Mouse (Mus musculus): ENCODE results near the gene Alox12. TPM values are rescaled to one million over a fixed set of nuclear protein-coding genes. Genes with fewer than 3 reads are reported as not detected.

The Alox12 gene
- total RNA-seq (2012; rRNA removed) (not detected in 2 replicates), polyA plus RNA-seq (2012; ENCODE audit: insufficient read depth in 1 of 2, insufficient read length in 2 of 2, low read depth in 1 of 2, low replicate concordance in 2 of 2, missing spikeins in 1 of 2) (under 1 TPM in 1 of 2 experiments, not detected in 1; 0.03 TPM)

DNA sequence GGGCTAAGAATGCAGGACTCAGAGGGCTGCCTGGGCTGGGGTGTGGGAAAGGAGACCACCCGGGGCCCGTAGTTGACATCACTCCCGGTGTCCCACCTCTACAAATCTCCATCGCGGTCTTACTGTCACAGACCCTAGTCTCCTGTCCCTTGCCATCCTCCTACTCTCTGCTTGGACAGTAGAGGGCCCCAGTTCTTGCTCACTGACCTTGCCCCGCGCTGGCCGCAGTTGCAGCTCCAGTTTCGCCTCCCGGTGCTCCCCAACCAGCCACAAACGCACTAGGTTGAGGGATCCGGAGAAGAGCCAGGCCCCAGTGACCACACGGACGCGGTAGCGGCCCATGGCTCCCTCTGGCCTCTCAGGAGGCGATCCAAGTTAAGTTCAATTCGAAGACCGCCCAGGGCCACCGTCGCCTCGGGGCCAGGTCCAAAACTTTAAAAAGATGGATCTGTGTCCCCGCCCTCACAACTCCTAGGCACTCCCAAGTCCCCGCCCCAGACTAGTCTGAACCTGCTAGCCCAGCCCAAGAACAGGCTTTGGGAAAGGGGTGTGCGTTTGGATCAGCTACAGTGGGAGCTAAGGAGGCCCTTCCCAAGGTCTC lies at the start of gene Alox12:
TSS of gene Alox12 (minus strand) at position 423 of the 601 bp plus-strand sequence.
- H3K36me3 ChIP-seq (ENCODE audit: control insufficient read depth in 1 of 2, insufficient read depth in 2 of 2, low read length in 2 of 2) = no peaks in the 10 kb centered on the region
- H3K4me3 ChIP-seq (ENCODE audit: control insufficient read depth in 1 of 2, insufficient read depth in 1 of 2, low read depth in 2 of 2, low read length in 2 of 2) = no peak within 1 kb of the TSS
- H3K27me3 ChIP-seq (ENCODE audit: control insufficient read depth in 1 of 2, insufficient read depth in 2 of 2, low read length in 2 of 2) = peaks cover 9 to 11% of the 10 kb centered on the region in 2 experiments
- 0 out of 6 replicates have a peak, but pooled peaks of 1 of the 3 experiments have one; percentile 4 for TF ChIP-seq CTCF (IDR thresholded peaks at IDR 0.05 in 2 of 3, conservative IDR thresholded peaks at IDR 0.05 in 1 of 3; ENCODE audit: control insufficient read depth in 1 of 3, insufficient read depth in 1 of 3, low read depth in 2 of 3, low read length in 3 of 3, poor library complexity in 1 of 3, severe bottlenecking in 1 of 3)
- TF ChIP-seq MAX (IDR thresholded peaks at IDR 0.05; ENCODE audit: low read length) = no peak
- no peaks in the 10 kb centered on the region for H3K9me3 ChIP-seq (replicated peaks; ENCODE audit: insufficient read depth, low read length)
- DNase-seq (ENCODE audit: low read depth, low spot score) = no peak
- H3K4me1 ChIP-seq (ENCODE audit: control insufficient read depth in 1 of 2, insufficient read depth in 2 of 2, low read length in 2 of 2) = no peaks in the 10 kb centered on the region
- no peak within 1 kb of the TSS for H3K9ac ChIP-seq (ENCODE audit: control insufficient read depth, low read depth, low read length, poor library complexity, severe bottlenecking)
- no peaks in the 10 kb centered on the region for H3K79me2 ChIP-seq (ENCODE audit: control insufficient read depth, insufficient read depth, low read length, poor library complexity)
- no peak within 1 kb of the TSS for H3K27ac ChIP-seq (ENCODE audit: control insufficient read depth, low read depth, low read length)

DNA sequence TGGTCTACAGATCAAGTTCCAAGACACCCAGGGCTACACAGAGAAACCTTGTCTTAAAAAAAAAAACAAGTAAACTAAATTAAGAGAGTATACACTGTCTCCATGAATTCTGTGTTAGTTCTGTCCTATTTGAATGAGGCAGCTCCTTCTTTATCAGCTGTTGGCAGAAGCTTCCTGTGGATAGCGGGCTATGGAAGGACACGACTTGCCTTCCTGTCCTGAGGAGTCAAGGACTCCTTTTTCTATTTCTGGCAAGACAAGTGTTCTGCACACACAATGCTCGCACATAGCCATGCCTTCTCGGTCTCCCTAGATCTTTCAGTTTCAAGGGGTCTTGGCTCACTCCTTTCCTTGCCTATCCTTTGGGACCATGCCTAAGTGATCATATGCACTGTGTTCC lies 47.1 kb upstream of the Alox12 start:
- Histone ChIP-seq H3K27me3 (ENCODE audit: control insufficient read depth in 1 of 2, insufficient read depth in 2 of 2, low read length in 2 of 2) (peaks cover 3 to 7% of the 10 kb centered on the region in 2 experiments), H3K4me3 (ENCODE audit: control insufficient read depth in 1 of 2, insufficient read depth in 1 of 2, low read depth in 2 of 2, low read length in 2 of 2) (no peak overlapping the region), H3K4me1 (ENCODE audit: control insufficient read depth in 1 of 2, insufficient read depth in 2 of 2, low read length in 2 of 2) (peaks cover under 1 to 6% of the 10 kb centered on the region in 2 experiments; a peak in 3 of 4 replicates), H3K9me3 (replicated peaks; ENCODE audit: insufficient read depth, low read length) (no peaks in the 10 kb centered on the region), H3K36me3 (ENCODE audit: control insufficient read depth in 1 of 2, insufficient read depth in 2 of 2, low read length in 2 of 2) (peaks cover 0 to 5% of the 10 kb centered on the region in 2 experiments; a peak in 2 of 4 replicates), H3K9ac (ENCODE audit: control insufficient read depth, low read depth, low read length, poor library complexity, severe bottlenecking) (no peak overlapping the region), H3K27ac (ENCODE audit: control insufficient read depth, low read depth, low read length) (no peak overlapping the region), H3K79me2 (ENCODE audit: control insufficient read depth, insufficient read depth, low read length, poor library complexity) (no peaks in the 10 kb centered on the region)
- DNase-seq (ENCODE audit: low read depth, low spot score) = no peak
- TF ChIP-seq CHD1 (IDR thresholded peaks at IDR 0.05; ENCODE audit: low read depth, low read length) (no peak), ZNF384 (IDR thresholded peaks at IDR 0.05; ENCODE audit: low read depth, low read length) (no peak), BHLHE40 (IDR thresholded peaks at IDR 0.05; ENCODE audit: borderline replicate concordance, low read depth, low read length) (no peak), TAL1 (IDR thresholded peaks at IDR 0.05; ENCODE audit: low read length) (peak; percentile 50), MAZ (IDR thresholded peaks at IDR 0.05; ENCODE audit: low read depth, low read length) (no peak), KAT2A (conservative IDR thresholded peaks at IDR 0.05; ENCODE audit: low read depth, low read length) (no peak)

DNA sequence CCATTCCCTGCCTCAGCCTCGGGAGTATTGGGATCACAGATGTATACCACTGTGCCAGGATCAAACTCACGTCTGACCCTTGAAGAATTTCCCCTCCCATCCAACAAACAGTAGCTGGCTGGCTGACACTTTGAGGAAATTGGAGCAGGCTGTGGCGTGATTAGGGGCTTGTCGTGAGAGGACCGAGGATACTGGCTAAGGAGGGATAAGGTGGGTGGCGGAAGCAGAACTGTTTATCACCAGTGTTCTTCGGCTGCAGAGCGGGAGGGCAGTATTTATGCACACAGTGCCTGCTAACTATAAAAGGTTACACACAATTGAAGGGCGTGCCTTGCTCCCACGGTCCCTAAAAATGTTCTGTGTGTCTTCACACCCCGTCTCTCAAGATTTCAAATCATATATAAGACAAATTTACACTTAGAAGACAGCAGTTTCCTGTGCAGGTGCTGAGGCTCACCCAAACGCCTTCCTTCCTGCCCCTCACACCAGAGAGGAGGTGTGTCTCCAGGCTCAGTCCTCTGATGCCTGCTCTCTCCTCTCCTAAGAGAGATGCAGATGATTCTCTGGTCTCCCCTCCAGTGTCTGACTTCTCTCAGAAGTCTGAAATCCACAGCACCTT lies 42.8 kb upstream of the Alox12 start:
- Histone ChIP-seq H3K27ac (ENCODE audit: control insufficient read depth, low read depth, low read length) (no peak overlapping the region), H3K36me3 (ENCODE audit: control insufficient read depth in 1 of 2, insufficient read depth in 2 of 2, low read length in 2 of 2) (peaks cover 0 to 8% of the 10 kb centered on the region in 2 experiments; a peak in 2 of 4 replicates), H3K9ac (ENCODE audit: control insufficient read depth, low read depth, low read length, poor library complexity, severe bottlenecking) (peak overlapping the region; percentile 4; the same call in 1 of the 2 replicates), H3K4me3 (ENCODE audit: control insufficient read depth in 1 of 2, insufficient read depth in 1 of 2, low read depth in 2 of 2, low read length in 2 of 2) (peak overlapping the region; percentile 4 to 27), H3K27me3 (ENCODE audit: control insufficient read depth in 1 of 2, insufficient read depth in 2 of 2, low read length in 2 of 2) (peaks cover 0 to 5% of the 10 kb centered on the region in 2 experiments; a peak in 3 of 4 replicates), H3K9me3 (replicated peaks; ENCODE audit: insufficient read depth, low read length) (no peaks in the 10 kb centered on the region), H3K4me1 (ENCODE audit: control insufficient read depth in 1 of 2, insufficient read depth in 2 of 2, low read length in 2 of 2) (peaks cover 2 to 6% of the 10 kb centered on the region in 2 experiments; a peak in 3 of 4 replicates), H3K79me2 (ENCODE audit: control insufficient read depth, insufficient read depth, low read length, poor library complexity) (no peaks in the 10 kb centered on the region)
- peak; percentile 83 for DNase-seq (ENCODE audit: low read depth, low spot score)
- TF ChIP-seq ZMIZ1 (IDR thresholded peaks at IDR 0.05; ENCODE audit: low read depth, low read length) (no peak), POLR2A (IDR thresholded peaks at IDR 0.05; ENCODE audit: control insufficient read depth in 1 of 2, insufficient read depth in 1 of 2, low read depth in 1 of 2, low read length in 2 of 2, poor library complexity in 1 of 2) (no peak; a peak in 1 of 4 replicates), JUND (IDR thresholded peaks at IDR 0.05; ENCODE audit: low read depth, low read length) (no peak), UBTF (IDR thresholded peaks at IDR 0.05; ENCODE audit: borderline replicate concordance, insufficient read depth, low read depth, low read length) (no peak), POLR2AphosphoS5 (IDR thresholded peaks at IDR 0.05; ENCODE audit: borderline replicate concordance, low read depth, low read length) (no peak), USF2 (IDR thresholded peaks at IDR 0.05; ENCODE audit: borderline replicate concordance in 1 of 2, insufficient read depth in 1 of 2, low read depth in 1 of 2, low read length in 2 of 2) (no peak), TCF12 (IDR thresholded peaks at IDR 0.05; ENCODE audit: low read depth, low read length) (peak; percentile 78), EP300 (IDR thresholded peaks at IDR 0.05; ENCODE audit: low read depth in 1 of 2, low read length in 2 of 2) (peak; percentile 65 to 83), MYB (IDR thresholded peaks at IDR 0.05; ENCODE audit: low read depth, low read length) (no peak), MAZ (IDR thresholded peaks at IDR 0.05; ENCODE audit: low read depth, low read length) (no peak), CTCF (IDR thresholded peaks at IDR 0.05 in 2 of 3, conservative IDR thresholded peaks at IDR 0.05 in 1 of 3; ENCODE audit: control insufficient read depth in 1 of 3, insufficient read depth in 1 of 3, low read depth in 2 of 3, low read length in 3 of 3, poor library complexity in 1 of 3, severe bottlenecking in 1 of 3) (no peak), SMC3 (IDR thresholded peaks at IDR 0.05; ENCODE audit: low read depth, low read length) (no peak), TAL1 (IDR thresholded peaks at IDR 0.05; ENCODE audit: low read length) (peak; percentile 41), SIN3A (IDR thresholded peaks at IDR 0.05; ENCODE audit: low read length) (peak; percentile 55), ZKSCAN1 (IDR thresholded peaks at IDR 0.05; ENCODE audit: low read depth, low read length) (no peak), NELFE (IDR thresholded peaks at IDR 0.05; ENCODE audit: low read depth, low read length) (no peak), ELF1 (IDR thresholded peaks at IDR 0.05; ENCODE audit: low read depth, low read length) (peak; percentile 21; the same call in 1 of the 2 replicates), ZNF384 (IDR thresholded peaks at IDR 0.05; ENCODE audit: low read depth, low read length) (no peak)
